Mouse (Mus musculus): Measurements from ENCODE around the gene Btbd6. TPM values are rescaled to one million over a fixed set of nuclear protein-coding genes. Genes with fewer than 3 reads are reported as not detected.

Btbd6 gene
- polyA plus RNA-seq, 1 experiment from 2014 or later: 52.2 TPM

DNA sequence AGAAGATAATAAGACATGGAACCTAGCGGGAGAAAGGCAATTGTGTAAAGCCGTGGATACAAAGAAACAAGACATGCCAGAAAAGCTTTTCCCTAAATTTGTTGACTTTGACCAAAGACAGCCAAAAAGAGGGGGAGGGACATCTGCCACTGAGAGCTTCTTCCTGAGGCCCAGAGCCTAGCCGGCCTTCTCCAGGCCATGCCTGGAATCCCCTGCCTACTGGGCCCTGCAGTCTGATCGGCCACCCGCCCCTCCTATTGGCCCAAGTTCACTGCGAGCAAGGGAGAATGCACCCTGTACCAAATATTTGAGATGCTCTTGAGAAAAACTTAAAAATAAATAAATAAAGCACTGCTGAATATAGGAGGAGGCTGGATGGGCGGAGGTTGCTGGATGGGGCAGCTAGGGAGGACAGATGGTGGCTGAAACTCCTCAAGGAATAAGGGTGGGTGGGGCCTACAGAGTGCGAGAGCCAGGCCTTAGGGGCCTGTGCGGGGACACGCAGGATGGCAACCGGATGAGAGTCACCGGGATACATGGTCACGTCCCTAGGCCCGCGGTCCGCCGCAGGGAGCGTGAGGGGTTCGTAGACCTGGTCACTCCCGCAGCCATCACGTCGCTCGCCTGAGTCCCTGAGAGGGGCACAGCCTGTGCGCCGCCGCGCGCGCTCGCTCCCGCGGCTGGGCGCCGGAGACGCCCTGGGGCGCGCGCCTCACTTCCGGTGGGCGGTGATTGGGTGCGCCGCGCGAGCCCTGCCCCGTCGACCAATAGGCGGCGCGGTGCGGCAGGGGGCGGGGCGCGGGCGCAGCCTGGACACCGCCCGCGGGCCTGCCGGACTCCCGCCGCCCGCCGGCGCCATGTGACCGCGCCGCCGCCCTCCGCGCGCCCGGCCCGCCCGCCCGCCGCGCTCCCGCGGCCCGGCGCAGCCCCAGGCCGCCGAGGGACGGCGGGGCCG, 37.6 kb downstream of the Btbd6 start, which contains the start of gene Pacs2:
Gene Pacs2 (plus strand): TSS at position 905 of the 955 bp plus-strand sequence.
- DNase-seq (ENCODE audit: low spot score) (peak; percentile 95), ATAC-seq (ENCODE audit: low FRiP score) (peak; percentile 93)
- 4% methylated on average over 41 of the region's 85 CpGs for WGBS
- H3K9ac ChIP-seq: peak within 1 kb of the TSS; percentile 96
- peak within 1 kb of the TSS; percentile 92 for H3K27ac ChIP-seq
- no peaks in the 10 kb centered on the region for H3K27me3 ChIP-seq (ENCODE audit: control insufficient read depth, insufficient read depth, low read length)
- H3K4me2 ChIP-seq (replicated peaks): peak within 1 kb of the TSS; percentile 93
- peaks cover 28% of the 10 kb centered on the region for H3K4me1 ChIP-seq (replicated peaks; ENCODE audit: control insufficient read depth, insufficient read depth, low read length)
- no peaks in the 10 kb centered on the region for H3K36me3 ChIP-seq (replicated peaks; ENCODE audit: control insufficient read depth, insufficient read depth)
- peak within 1 kb of the TSS; percentile 99 for H3K4me3 ChIP-seq (replicated peaks; ENCODE audit: low read length)
- no peaks in the 10 kb centered on the region for H3K9me3 ChIP-seq (ENCODE audit: control insufficient read depth, low read length)

- Histone ChIP-seq H3K9me3 (ENCODE audit: control insufficient read depth, low read length) (no peaks in the 10 kb centered on the region), H3K4me1 (replicated peaks; ENCODE audit: control insufficient read depth, insufficient read depth, low read length) (peaks cover 28% of the 10 kb centered on the region), H3K27me3 (ENCODE audit: control insufficient read depth, insufficient read depth, low read length) (no peaks in the 10 kb centered on the region), H3K4me2 (replicated peaks) (peak overlapping the region; percentile 93), H3K9ac (peak overlapping the region; percentile 96), H3K36me3 (replicated peaks; ENCODE audit: control insufficient read depth, insufficient read depth) (no peaks in the 10 kb centered on the region), H3K4me3 (replicated peaks; ENCODE audit: low read length) (peak overlapping the region; percentile 99), H3K27ac (peak overlapping the region; percentile 84)
- WGBS: under 1% methylated on average over 61 of the region's 64 CpGs
- DNase-seq (ENCODE audit: low spot score) (no peak), ATAC-seq (ENCODE audit: low FRiP score) (peak; percentile 25)
Measured at GRCm38 (mm10) chr12:113014561-113015556, 38.6 kb downstream of the Btbd6 start.

DNA sequence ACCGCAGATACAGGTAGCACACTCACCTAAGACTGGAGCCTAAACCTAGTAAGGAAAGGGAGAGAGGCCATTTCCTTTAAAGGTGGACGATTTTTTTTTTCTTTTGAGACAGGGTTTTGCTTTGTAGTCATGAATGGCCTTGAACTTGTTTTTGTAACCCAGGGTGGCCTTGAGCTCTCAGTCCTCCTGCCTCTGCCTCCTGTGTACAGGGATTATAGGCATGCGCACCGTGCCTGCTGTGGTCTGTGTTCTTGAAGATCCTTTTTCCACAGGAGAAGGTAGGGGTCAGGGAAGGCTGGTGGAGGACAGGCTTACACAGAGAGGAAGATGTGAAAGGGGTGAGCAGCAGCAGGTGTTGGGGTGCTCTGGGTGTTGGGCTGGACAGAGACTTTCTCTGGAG, 39.7 kb downstream of the Btbd6 start:
- Histone ChIP-seq H3K4me3 (replicated peaks; ENCODE audit: low read length) (peak overlapping the region; percentile 99), H3K4me2 (replicated peaks) (peak overlapping the region; percentile 93), H3K36me3 (replicated peaks; ENCODE audit: control insufficient read depth, insufficient read depth) (peaks cover 6% of the 10 kb centered on the region), H3K27ac (no peak overlapping the region), H3K9ac (peak overlapping the region; percentile 96), H3K27me3 (ENCODE audit: control insufficient read depth, insufficient read depth, low read length) (no peaks in the 10 kb centered on the region), H3K4me1 (replicated peaks; ENCODE audit: control insufficient read depth, insufficient read depth, low read length) (peaks cover 28% of the 10 kb centered on the region), H3K9me3 (ENCODE audit: control insufficient read depth, low read length) (no peaks in the 10 kb centered on the region)
- no peak for DNase-seq (ENCODE audit: low spot score)
- no peak for ATAC-seq (ENCODE audit: low FRiP score)
- 76% methylated on average over 4 of the region's 4 CpGs for WGBS

DNA sequence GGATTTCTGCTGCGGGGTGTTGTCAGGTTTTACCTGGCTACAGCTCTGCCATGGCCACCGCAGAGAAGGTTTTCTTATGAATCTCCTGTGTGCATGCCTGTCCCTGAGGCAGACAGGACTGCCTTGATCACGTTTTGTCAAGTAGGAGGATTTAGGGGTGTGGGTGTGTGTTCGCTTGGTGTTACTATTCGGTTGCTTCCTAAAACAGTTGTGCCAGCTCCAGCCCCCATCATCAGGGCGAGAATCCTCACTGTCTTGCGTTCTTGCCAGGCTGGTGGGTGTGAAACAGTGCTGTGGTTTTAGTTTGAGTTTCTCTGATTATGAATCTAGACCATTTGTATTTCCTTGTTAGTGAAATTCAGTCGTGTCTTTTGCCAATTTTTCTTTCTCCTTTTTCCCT, 40.7 kb downstream of the Btbd6 start:
- DNase-seq (ENCODE audit: low spot score) (no peak), ATAC-seq (ENCODE audit: low FRiP score) (no peak)
- Histone ChIP-seq H3K36me3 (replicated peaks; ENCODE audit: control insufficient read depth, insufficient read depth) (peaks cover 8% of the 10 kb centered on the region), H3K4me3 (replicated peaks; ENCODE audit: low read length) (peak overlapping the region; percentile 4; the same call in 1 of the 2 replicates), H3K4me1 (replicated peaks; ENCODE audit: control insufficient read depth, insufficient read depth, low read length) (peaks cover 28% of the 10 kb centered on the region), H3K9ac (peak overlapping the region; percentile 34; the same call in 1 of the 2 replicates), H3K4me2 (replicated peaks) (peak overlapping the region; percentile 31; the same call in 1 of the 2 replicates), H3K27ac (no peak overlapping the region), H3K27me3 (ENCODE audit: control insufficient read depth, insufficient read depth, low read length) (no peaks in the 10 kb centered on the region), H3K9me3 (ENCODE audit: control insufficient read depth, low read length) (no peaks in the 10 kb centered on the region)
- WGBS: 77% methylated on average over 8 of the region's 8 CpGs

GRCm38 (mm10) chr12:113017429-113017984, 41.2 kb downstream of the Btbd6 start:
- no peak for DNase-seq (ENCODE audit: low spot score)
- 84% methylated on average over 9 of the region's 9 CpGs for WGBS
- Histone ChIP-seq H3K36me3 (replicated peaks; ENCODE audit: control insufficient read depth, insufficient read depth) (peaks cover 8% of the 10 kb centered on the region), H3K9me3 (ENCODE audit: control insufficient read depth, low read length) (no peaks in the 10 kb centered on the region), H3K4me3 (replicated peaks; ENCODE audit: low read length) (no peak overlapping the region), H3K9ac (no peak overlapping the region), H3K4me2 (replicated peaks) (no peak overlapping the region), H3K27ac (no peak overlapping the region), H3K4me1 (replicated peaks; ENCODE audit: control insufficient read depth, insufficient read depth, low read length) (peaks cover 28% of the 10 kb centered on the region), H3K27me3 (ENCODE audit: control insufficient read depth, insufficient read depth, low read length) (no peaks in the 10 kb centered on the region)
- ATAC-seq (ENCODE audit: low FRiP score): no peak

- no peak overlapping the region for H3K27ac ChIP-seq
- no peaks in the 10 kb centered on the region for H3K9me3 ChIP-seq (ENCODE audit: control insufficient read depth, low read length)
- peaks cover 18% of the 10 kb centered on the region for H3K36me3 ChIP-seq (replicated peaks; ENCODE audit: control insufficient read depth, insufficient read depth)
- H3K4me1 ChIP-seq (replicated peaks; ENCODE audit: control insufficient read depth, insufficient read depth, low read length): peaks cover 22% of the 10 kb centered on the region
- no peak overlapping the region for H3K9ac ChIP-seq
- DNase-seq (ENCODE audit: low spot score) (no peak), ATAC-seq (ENCODE audit: low FRiP score) (no peak)
- H3K27me3 ChIP-seq (ENCODE audit: control insufficient read depth, insufficient read depth, low read length): no peaks in the 10 kb centered on the region
- H3K4me2 ChIP-seq (replicated peaks): no peak overlapping the region
- WGBS: 91% methylated on average over 4 of the region's 4 CpGs
- H3K4me3 ChIP-seq (replicated peaks; ENCODE audit: low read length): no peak overlapping the region
Measured at GRCm38 (mm10) chr12:113018763-113019162, 42.5 kb downstream of the Btbd6 start.

DNA sequence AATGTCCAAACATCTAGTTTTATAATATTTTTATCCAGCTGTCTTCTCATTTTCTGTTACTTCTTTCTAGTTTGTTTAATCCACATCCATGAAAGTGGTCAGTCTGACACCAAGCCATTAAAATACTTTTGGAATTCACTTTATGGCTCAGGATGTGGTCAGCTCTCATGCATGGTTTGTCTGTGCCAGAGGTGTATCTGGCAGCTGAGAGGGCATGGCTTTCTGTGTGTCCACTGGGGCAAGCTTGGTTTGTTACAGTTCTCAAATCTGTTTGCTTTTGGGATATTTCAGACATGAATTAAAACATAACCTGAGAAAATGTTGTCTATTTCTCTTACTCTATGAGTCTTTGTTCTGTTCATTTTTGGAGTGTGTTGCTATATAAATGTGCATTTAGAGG, 45.2 kb downstream of the Btbd6 start:
- Histone ChIP-seq H3K4me3 (replicated peaks; ENCODE audit: low read length) (no peak overlapping the region), H3K27me3 (ENCODE audit: control insufficient read depth, insufficient read depth, low read length) (no peaks in the 10 kb centered on the region), H3K9me3 (ENCODE audit: control insufficient read depth, low read length) (no peaks in the 10 kb centered on the region), H3K36me3 (replicated peaks; ENCODE audit: control insufficient read depth, insufficient read depth) (peaks cover 19% of the 10 kb centered on the region), H3K4me2 (replicated peaks) (no peak overlapping the region), H3K4me1 (replicated peaks; ENCODE audit: control insufficient read depth, insufficient read depth, low read length) (peaks cover 6% of the 10 kb centered on the region; the same call in 1 of the 2 replicates), H3K9ac (no peak overlapping the region), H3K27ac (no peak overlapping the region)
- no peak for ATAC-seq (ENCODE audit: low FRiP score)
- DNase-seq (ENCODE audit: low spot score): no peak

- Histone ChIP-seq H3K4me2 (replicated peaks) (no peak overlapping the region), H3K36me3 (replicated peaks; ENCODE audit: control insufficient read depth, insufficient read depth) (peaks cover 22% of the 10 kb centered on the region), H3K27ac (no peak overlapping the region), H3K9me3 (ENCODE audit: control insufficient read depth, low read length) (no peaks in the 10 kb centered on the region), H3K4me1 (replicated peaks; ENCODE audit: control insufficient read depth, insufficient read depth, low read length) (peaks cover 6% of the 10 kb centered on the region), H3K4me3 (replicated peaks; ENCODE audit: low read length) (no peak overlapping the region), H3K9ac (no peak overlapping the region), H3K27me3 (ENCODE audit: control insufficient read depth, insufficient read depth, low read length) (no peaks in the 10 kb centered on the region)
- ATAC-seq (ENCODE audit: low FRiP score): no peak
- 85% methylated on average over 4 of the region's 4 CpGs for WGBS
- DNase-seq (ENCODE audit: low spot score): no peak
Measured at GRCm38 (mm10) chr12:113023082-113023481, 46.8 kb downstream of the Btbd6 start.
